Mouse (Mus musculus) ES-E14 (cell line): Measurements from ENCODE around the gene Eral1. TPM values are rescaled to one million over a fixed set of nuclear protein-coding genes. Genes with fewer than 3 reads are reported as not detected.
A peak's percentile ranks its signal among the peaks of the same experiment; 100 is the strongest.

Source experiments
- DNase-seq: peaks from one replicate; pipeline ENCODE4 v3.0.0-alpha.2; 2013; ENCODE audit warnings: low read depth, low spot score
- H3K27ac ChIP-seq: 2 replicates; pipeline ENCODE4 v1.5.1; 2012; ENCODE audit warnings: low read depth, mild to moderate bottlenecking, low read length, moderate library complexity, mixed read lengths; ENCODE audit not compliant: poor library complexity, insufficient read depth, severe bottlenecking
- H3K36me3 ChIP-seq: 2 replicates; pipeline ENCODE4 v1.6.1; 2012; ENCODE audit warnings: mild to moderate bottlenecking, low read length, moderate library complexity, mixed read lengths; ENCODE audit not compliant: control insufficient read depth, poor library complexity, insufficient read depth, severe bottlenecking
- H3K4me1 ChIP-seq, 2 experiments: fragments of 150-350 bp in 1 of 2; sonication (generic) in 1 of 2; 2 replicates each; pipeline ENCODE4 v1.6.1; 2012; ENCODE audit warnings: low read length in 2 of 2, mild to moderate bottlenecking in 1 of 2, mixed read lengths in 1 of 2; ENCODE audit not compliant: control insufficient read depth in 2 of 2, insufficient read depth in 2 of 2, poor library complexity in 1 of 2
- H3K4me3 ChIP-seq, 2 experiments: fragments of 150-350 bp in 1 of 2; sonication (generic) in 1 of 2; 2 replicates each; pipeline ENCODE4 v1.5.1; 2012; ENCODE audit warnings: low read length in 2 of 2, low read depth in 1 of 2, mild to moderate bottlenecking in 1 of 2, mixed read lengths in 1 of 2; ENCODE audit not compliant: insufficient read depth in 1 of 2, poor library complexity in 1 of 2, severe bottlenecking in 1 of 2
- H3K9ac ChIP-seq: 2 replicates; pipeline ENCODE4 v1.6.1; 2012; ENCODE audit warnings: low read depth, mild to moderate bottlenecking, low read length, mixed read lengths; ENCODE audit not compliant: poor library complexity, insufficient read depth, severe bottlenecking
- H3K9me3 ChIP-seq: fragments of 150-350 bp; sonication (generic); 2 replicates; pipeline ENCODE4 v1.6.1; 2012; ENCODE audit warnings: low read depth, mild to moderate bottlenecking, low read length; ENCODE audit not compliant: control insufficient read depth, insufficient read depth
- CHD2 ChIP-seq: IDR thresholded peaks from 2 replicates; pipeline ENCODE4 v1.6.1; 2014; ENCODE audit warnings: mild to moderate bottlenecking, low read depth, low read length, inconsistent platforms
- HCFC1 ChIP-seq: IDR thresholded peaks from 2 replicates; pipeline ENCODE4 v1.6.1; 2012; ENCODE audit warnings: low read length, inconsistent platforms, borderline replicate concordance; ENCODE audit not compliant: insufficient read depth
- MAFK ChIP-seq: IDR thresholded peaks from 2 replicates; pipeline ENCODE4 v1.6.1; 2014; ENCODE audit warnings: mild to moderate bottlenecking, low read depth, low read length, inconsistent platforms; ENCODE audit not compliant: insufficient read depth
- ZC3H11A ChIP-seq: IDR thresholded peaks from 2 replicates; pipeline ENCODE4 v1.6.1; 2012; ENCODE audit warnings: low read depth, mild to moderate bottlenecking, inconsistent platforms, low read length, borderline replicate concordance
- ZNF384 ChIP-seq: IDR thresholded peaks from 2 replicates; pipeline ENCODE4 v1.6.1; 2012; ENCODE audit warnings: low read depth, low read length, inconsistent platforms
- in situ Hi-C, 2 experiments: fragments of 600-800 bp; cut with MboI; formaldehyde crosslinking; loops; one replicate each; pipeline ENCODE4 v1.15.1; 2025; ENCODE audit warnings: low sequenced_read_pairs in 2 of 2, inconsistent platforms in 1 of 2; ENCODE audit not compliant: unreplicated experiment in 2 of 2
- total RNA-seq: library from RNA; depleted of rRNA; stranded (reverse); fragments of 300-350 nt; gene quantifications from 2 replicates; pipeline ENCODE4 v1.2.3, GENCODE M21; 2012

The Eral1 gene
- total RNA-seq, 1 experiment = 29.6 TPM

DNA sequence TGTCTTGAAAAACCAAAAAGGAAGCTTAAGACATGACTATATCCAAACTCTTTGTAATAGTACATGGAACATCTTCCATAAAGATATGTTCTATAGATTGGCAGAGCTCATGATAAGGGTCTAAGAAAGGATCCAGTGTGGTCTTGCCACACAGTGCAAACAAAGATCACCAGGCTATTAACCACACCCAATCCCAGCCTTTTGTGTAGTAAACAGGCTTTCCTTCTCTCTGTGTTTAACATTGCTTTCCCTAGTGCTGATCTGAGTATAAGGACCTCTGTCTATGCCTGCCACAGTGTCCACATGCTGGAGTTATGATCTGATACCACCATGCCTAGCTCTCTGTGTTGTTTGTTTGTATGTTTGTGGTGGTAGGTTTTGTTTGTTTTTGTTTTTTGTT, 43.6 kb upstream of the Eral1 start:
- Histone ChIP-seq H3K27ac (no peak overlapping the region), H3K9me3 (no peaks in the 10 kb centered on the region), H3K4me3 (no peak overlapping the region), H3K4me1 (peaks cover 4 to 5% of the 10 kb centered on the region in 2 experiments; a peak in 2 of 4 replicates), H3K36me3 (no peaks in the 10 kb centered on the region), H3K9ac (no peak overlapping the region)
- TF ChIP-seq ZC3H11A = no peak
- no peak for TF ChIP-seq CHD2
- no peak for TF ChIP-seq MAFK
- no peak for TF ChIP-seq HCFC1
- TF ChIP-seq ZNF384 = no peak
- in situ Hi-C loops = no loop called here
- no peak for DNase-seq

- Histone ChIP-seq H3K36me3 (no peaks in the 10 kb centered on the region), H3K9me3 (no peaks in the 10 kb centered on the region), H3K27ac (no peak overlapping the region), H3K4me3 (no peak overlapping the region), H3K4me1 (peaks cover 4 to 5% of the 10 kb centered on the region in 2 experiments; a peak in 2 of 4 replicates), H3K9ac (no peak overlapping the region)
- no peak for DNase-seq
- in situ Hi-C loops = no loop called here
- TF ChIP-seq ZNF384 = 0 out of 2 replicates have a peak, but pooled peaks have one; percentile 32
- TF ChIP-seq HCFC1 = no peak
- TF ChIP-seq ZC3H11A = no peak
- no peak for TF ChIP-seq CHD2
- TF ChIP-seq MAFK = no peak
Measured at GRCm38 (mm10) chr11:78122815-78123214, 42.6 kb upstream of the Eral1 start.

GRCm38 (mm10) chr11:78121176-78121575, 41.0 kb upstream of the Eral1 start:
- peaks cover 3 to 4% of the 10 kb centered on the region in 2 experiments; a peak in 2 of 4 replicates for H3K4me1 ChIP-seq
- H3K4me3 ChIP-seq = no peak overlapping the region
- H3K9me3 ChIP-seq = no peaks in the 10 kb centered on the region
- no peak for DNase-seq
- H3K9ac ChIP-seq = no peak overlapping the region
- H3K27ac ChIP-seq = no peak overlapping the region
- TF ChIP-seq MAFK (no peak), ZNF384 (no peak), CHD2 (no peak), HCFC1 (no peak), ZC3H11A (no peak)
- H3K36me3 ChIP-seq = no peaks in the 10 kb centered on the region
- in situ Hi-C loops = no loop called here

DNA sequence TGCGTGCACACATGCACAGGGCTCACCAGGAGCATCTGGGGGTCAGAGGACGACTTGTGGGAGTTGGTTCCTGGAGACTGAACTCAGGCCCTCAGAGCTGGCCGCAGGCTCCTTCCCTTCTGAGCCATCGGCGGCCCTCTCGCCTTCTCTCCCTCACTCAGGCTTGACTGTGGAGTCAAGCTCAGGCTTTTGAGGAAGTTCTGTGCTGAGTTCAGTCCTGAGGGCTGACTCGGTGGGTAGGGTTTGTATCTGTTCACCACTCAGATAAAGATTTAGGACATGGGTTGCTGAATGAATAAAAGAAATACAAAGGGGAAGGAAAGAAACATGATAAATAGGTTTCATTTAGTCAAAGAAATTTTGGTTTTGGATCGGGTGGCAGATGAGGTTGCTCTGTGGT, 39.7 kb upstream of the Eral1 start:
- Histone ChIP-seq H3K27ac (no peak overlapping the region), H3K9ac (no peak overlapping the region), H3K9me3 (no peaks in the 10 kb centered on the region), H3K4me1 (peaks cover 1 to 2% of the 10 kb centered on the region in 2 experiments; a peak in 1 of 4 replicates), H3K36me3 (no peaks in the 10 kb centered on the region), H3K4me3 (no peak overlapping the region)
- in situ Hi-C loops = no loop called here
- TF ChIP-seq ZC3H11A = no peak
- TF ChIP-seq CHD2 = no peak
- no peak for TF ChIP-seq ZNF384
- no peak for TF ChIP-seq MAFK
- no peak for TF ChIP-seq HCFC1
- DNase-seq = no peak
